8 mouse cellular contexts compared by ENCODE assay signal in genomic region chr4:44776651-44777050, GRCm38 (mm10). TPM values are rescaled to one million over a fixed set of nuclear protein-coding genes. Genes with fewer than 3 reads are reported as not detected.
DNase-seq lines count a peak whose midpoint lies in the region; ATAC-seq lines count a peak whose summit lies in the region.
"Had no signal": no experiment of that assay in that cellular context is flagged by ENCODE, and none has a peak within 500 bp of the region (broad histone marks: within the 10 kb centered on the region; RNA-seq: fewer than 3 reads in every experiment).

No protein-coding gene starts in this region.

- H3K27ac ChIP-seq in hindbrain, embryonic 11.5 days (ENCODE audit: low read depth, low read length): no peak overlapping the region
- H3K27ac ChIP-seq: liver, embryonic 13.5 days had no signal

- WGBS in hindbrain, embryonic 11.5 days: 50% methylated on average over 2 of the region's 2 CpGs

- peak; percentile 19 to 65 for DNase-seq in layer of hippocampus, adult 18-20 months (ENCODE audit: low spot score in 2 of 2)
- no peak for DNase-seq in layer of hippocampus, adult 11-12 months (ENCODE audit: low spot score)
- DNase-seq in adrenal gland, adult 8-10 months: peak; percentile 73
- peak; percentile 17 to 18 for DNase-seq in cerebellum, postnatal 10 days
- DNase-seq in kidney, postnatal 14 days: peak; percentile 26
- DNase-seq in hindbrain, embryonic 11.5 days (ENCODE audit: low spot score): no peak
- DNase-seq: liver, embryonic 13.5 days had no signal

- H3K4me3 ChIP-seq in hindbrain, embryonic 11.5 days (ENCODE audit: low read depth, low read length): no peak overlapping the region
- H3K4me3 ChIP-seq: liver, embryonic 13.5 days had no signal

- no peaks in the 10 kb centered on the region for H3K4me1 ChIP-seq in hindbrain, embryonic 11.5 days (replicated peaks; ENCODE audit: control insufficient read depth, insufficient read depth, low read length)
- H3K4me1 ChIP-seq: liver, embryonic 13.5 days had no signal

- no peak overlapping the region for H3K9ac ChIP-seq in hindbrain, embryonic 11.5 days (ENCODE audit: low read depth, low read length)
- H3K9ac ChIP-seq: liver, embryonic 13.5 days had no signal

- H3K9me3 ChIP-seq in hindbrain, embryonic 11.5 days (ENCODE audit: control insufficient read depth, low read length): no peaks in the 10 kb centered on the region
- H3K9me3 ChIP-seq: liver, embryonic 13.5 days had no signal

- no peak for ATAC-seq in hindbrain, embryonic 11.5 days (ENCODE audit: low FRiP score)
- no peak for ATAC-seq in megakaryocyte, adult 5-6 weeks (ENCODE audit: poor library complexity, severe bottlenecking)

- H3K36me3 ChIP-seq in hindbrain, embryonic 11.5 days (ENCODE audit: control insufficient read depth, insufficient read depth, low read length): no peaks in the 10 kb centered on the region

- no peaks in the 10 kb centered on the region for H3K27me3 ChIP-seq in hindbrain, embryonic 11.5 days (ENCODE audit: control insufficient read depth, insufficient read depth, low read length)
- H3K27me3 ChIP-seq: liver, embryonic 13.5 days had no signal

- no peak overlapping the region for H3K4me2 ChIP-seq in hindbrain, embryonic 11.5 days (replicated peaks; ENCODE audit: low read depth, low read length)
- H3K4me2 ChIP-seq: liver, embryonic 13.5 days had no signal

RNA-seq across cellular contexts. Expression of gene Zcchc7, which starts 21.0 kb away (rescaled TPM):
- total RNA-seq in layer of hippocampus, adult 18-20 months (2021): 10 to 100 TPM; 52.2 to 64.9 TPM
- total RNA-seq in adrenal gland, adult 8-10 months (2022): 10 to 100 TPM; 37.4 to 78.7 (median 52.4) TPM
- 24.4 and 31.3 TPM in 2 replicates for polyA plus RNA-seq in hindbrain, embryonic 11.5 days (2014; fragmentation: Nextera tagmentation; extraction: Ambion mirVana)
- total RNA-seq in megakaryocyte, adult 5-6 weeks (2015): 30.9 and 37.4 TPM in 2 replicates
- 107 and 113 TPM in 2 replicates for total RNA-seq in megakaryocyte, adult 5-6 weeks (2017)

Comparison
In these comparisons a context has a peak if more than half of its experiments do, and no peak if none do; other contexts are left out.
1. DNase-seq: peak in layer of hippocampus, adult 18-20 months (2 of 2), adrenal gland, adult 8-10 months (single experiment), cerebellum, postnatal 10 days (2 of 2) and kidney, postnatal 14 days (single experiment); none in layer of hippocampus, adult 11-12 months (single experiment) and hindbrain, embryonic 11.5 days (single experiment).